Comparison of ENCODE assay signal across 14 mouse cellular contexts in the genomic region with DNA sequence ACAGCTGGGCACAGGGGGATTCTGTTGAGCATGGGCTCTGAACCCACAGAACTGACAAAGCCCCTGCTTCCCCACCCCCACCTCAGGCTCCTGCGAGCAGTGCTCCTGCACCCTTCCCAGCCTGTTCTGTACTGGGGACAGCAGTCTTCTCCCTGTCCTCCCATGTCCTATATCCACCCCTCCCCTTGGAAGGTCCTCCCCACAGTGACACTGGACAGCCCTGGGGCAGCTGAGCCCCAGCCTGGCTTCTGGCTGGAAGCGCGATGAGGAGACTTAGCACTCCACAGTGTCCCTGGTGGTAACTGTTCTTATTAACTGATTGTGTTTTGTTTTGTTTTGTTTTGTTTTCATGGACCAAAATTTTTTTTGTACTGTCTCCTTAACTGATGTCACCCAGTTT. TPM values are rescaled to one million over a fixed set of nuclear protein-coding genes. Genes with fewer than 3 reads are reported as not detected.
A peak's percentile ranks its signal among the peaks of the same experiment; 100 is the strongest.
DNase-seq lines count a peak whose midpoint lies in the region; ATAC-seq and TF ChIP-seq lines count a peak whose summit lies in the region.
"Had no signal": no experiment of that assay in that cellular context is flagged by ENCODE, and none has a peak within 500 bp of the region (broad histone marks: within the 10 kb centered on the region; RNA-seq: fewer than 3 reads in every experiment).

No protein-coding gene starts in this region.

- no peaks in the 10 kb centered on the region for H3K27me3 ChIP-seq in hindbrain, embryonic 10.5 days (ENCODE audit: insufficient read depth, poor library complexity, severe bottlenecking)
- no peaks in the 10 kb centered on the region for H3K27me3 ChIP-seq in hindbrain, embryonic 14.5 days (ENCODE audit: control insufficient read depth, insufficient read depth, low read length)
- H3K27me3 ChIP-seq in midbrain, embryonic 15.5 days (replicated peaks): no peaks in the 10 kb centered on the region

- H3K36me3 ChIP-seq in hindbrain, embryonic 10.5 days: peaks cover 99% of the 10 kb centered on the region
- peaks cover 76% of the 10 kb centered on the region for H3K36me3 ChIP-seq in hindbrain, embryonic 14.5 days (replicated peaks; ENCODE audit: control insufficient read depth, insufficient read depth)
- H3K36me3 ChIP-seq in midbrain, embryonic 15.5 days (replicated peaks): peaks cover 41% of the 10 kb centered on the region

- TF ChIP-seq POLR2A in cortical plate, adult 2 months (IDR thresholded peaks at IDR 0.05; ENCODE audit: extremely low read depth, insufficient read depth, low read length): no peak

- H3K4me3 ChIP-seq in hindbrain, embryonic 10.5 days: no peak overlapping the region
- no peak overlapping the region for H3K4me3 ChIP-seq in hindbrain, embryonic 14.5 days (replicated peaks; ENCODE audit: low read length)
- no peak overlapping the region for H3K4me3 ChIP-seq in cortical plate, adult 2 months (ENCODE audit: insufficient read depth, low read length)
- H3K4me3 ChIP-seq in midbrain, embryonic 15.5 days: no peak overlapping the region

- peaks cover 38% of the 10 kb centered on the region for H3K4me1 ChIP-seq in hindbrain, embryonic 10.5 days (replicated peaks)
- H3K4me1 ChIP-seq in hindbrain, embryonic 14.5 days (replicated peaks; ENCODE audit: control insufficient read depth, insufficient read depth, low read length): peaks cover 16% of the 10 kb centered on the region
- H3K4me1 ChIP-seq in cortical plate, adult 2 months (ENCODE audit: control insufficient read depth, insufficient read depth, low read length): peaks cover 12% of the 10 kb centered on the region
- peaks cover 12% of the 10 kb centered on the region for H3K4me1 ChIP-seq in midbrain, embryonic 15.5 days

- H3K27ac ChIP-seq in hindbrain, embryonic 10.5 days: 0 out of 2 replicates have a peak overlapping the region, but pooled peaks have one; percentile 0
- H3K27ac ChIP-seq in hindbrain, embryonic 14.5 days: no peak overlapping the region
- peak overlapping the region; percentile 24; the same call in 1 of the 2 replicates for H3K27ac ChIP-seq in cortical plate, adult 2 months (ENCODE audit: insufficient read depth, low read length)
- peak overlapping the region; percentile 67; the same call in 1 of the 2 replicates for H3K27ac ChIP-seq in midbrain, embryonic 15.5 days

- H3K9me3 ChIP-seq in hindbrain, embryonic 10.5 days: no peaks in the 10 kb centered on the region
- no peaks in the 10 kb centered on the region for H3K9me3 ChIP-seq in hindbrain, embryonic 14.5 days (ENCODE audit: control insufficient read depth, low read length)
- no peaks in the 10 kb centered on the region for H3K9me3 ChIP-seq in midbrain, embryonic 15.5 days

- no peak for ATAC-seq in hindbrain, embryonic 14.5 days (ENCODE audit: low FRiP score)
- no peak for ATAC-seq in midbrain, embryonic 15.5 days (replicated peaks)
- ATAC-seq: lung, postnatal 0 days had no signal

- no peak overlapping the region for H3K9ac ChIP-seq in hindbrain, embryonic 14.5 days
- no peak overlapping the region for H3K9ac ChIP-seq in midbrain, embryonic 15.5 days

- TF ChIP-seq CTCF in cortical plate, adult 2 months (IDR thresholded peaks at IDR 0.05; ENCODE audit: extremely low read depth, insufficient read depth, low read length): no peak

- WGBS in hindbrain, embryonic 10.5 days: 79% methylated on average over 3 of the region's 3 CpGs
- WGBS in hindbrain, embryonic 14.5 days: 61% methylated on average over 3 of the region's 3 CpGs
- WGBS in midbrain, embryonic 15.5 days: 86% methylated on average over 3 of the region's 3 CpGs

- DNase-seq in adrenal gland, postnatal 10 days: peak; percentile 57
- no peak for DNase-seq in adrenal gland, postnatal 4 days (ENCODE audit: low spot score in 2 of 2)
- no peak for DNase-seq in hindbrain, embryonic 10.5 days (ENCODE audit: low spot score)
- DNase-seq in hindbrain, embryonic 14.5 days (ENCODE audit: low spot score): no peak
- no peak for DNase-seq in Muller cell, postnatal 12 days (ENCODE audit: inconsistent ontology term)
- DNase-seq in thymus, postnatal 36 days: no peak
- DNase-seq: layer of hippocampus, postnatal 36 days; thymus, postnatal 4 days had no signal

- H3K4me2 ChIP-seq in hindbrain, embryonic 14.5 days (replicated peaks): no peak overlapping the region
- H3K4me2 ChIP-seq in midbrain, embryonic 15.5 days: no peak overlapping the region

RNA-seq across cellular contexts. Expression of a gene that starts 3.7 kb away (rescaled TPM):
- 1,000 to 10,000 TPM; 1,543 to 1,818 TPM for total RNA-seq in adrenal gland, postnatal 10 days (2021)
- 100 to 1,000 TPM; 259 to 304 TPM for total RNA-seq in adrenal gland, postnatal 4 days (2021)
- 0.54 and 0.78 TPM in 2 replicates for polyA plus RNA-seq in hindbrain, embryonic 10.5 days (2016; fragmentation: Nextera tagmentation; extraction: Ambion mirVana)
- polyA plus RNA-seq in hindbrain, embryonic 14.5 days (2014; fragmentation: Nextera tagmentation; extraction: Ambion mirVana): 2.0 and 2.2 TPM in 2 replicates
- polyA plus RNA-seq in cortical plate, adult 2 months (2012; rRNA removed): 55.3 and 60.4 TPM in 2 replicates
- 1.5 and 1.8 TPM in 2 replicates for polyA plus RNA-seq in midbrain, embryonic 15.5 days (2015; fragmentation: Nextera tagmentation; extraction: Ambion mirVana)

RNA-seq across cellular contexts. Expression of a gene that starts 8.3 kb away (rescaled TPM):
- total RNA-seq in adrenal gland, postnatal 10 days (2021): 10 to 100 TPM; 10.9 to 24.6 TPM
- total RNA-seq in adrenal gland, postnatal 4 days (2021): 10 to 100 TPM; 34.8 to 45.6 TPM
- not detected in 2 replicates for polyA plus RNA-seq in hindbrain, embryonic 10.5 days (2016; fragmentation: Nextera tagmentation; extraction: Ambion mirVana)
- polyA plus RNA-seq in hindbrain, embryonic 14.5 days (2014; fragmentation: Nextera tagmentation; extraction: Ambion mirVana): not detected in 2 replicates
- polyA plus RNA-seq in cortical plate, adult 2 months (2012; rRNA removed): 1.3 and 1.8 TPM in 2 replicates
- polyA plus RNA-seq in midbrain, embryonic 15.5 days (2015; fragmentation: Nextera tagmentation; extraction: Ambion mirVana): not detected in 2 replicates
- total RNA-seq: hematopoietic stem cell, adult 5-6 weeks had no signal
- polyA plus RNA-seq: embryonic facial prominence, embryonic 11.5 days; kidney, embryonic 16.5 days had no signal

RNA-seq across cellular contexts. Expression of a gene that starts 11.6 kb away (rescaled TPM):
- 10 to 100 TPM; 47.1 to 49.6 TPM for total RNA-seq in adrenal gland, postnatal 10 days (2021)
- total RNA-seq in adrenal gland, postnatal 4 days (2021): 100 to 1,000 TPM in 1 of 2 experiments, 10 to 100 TPM in 1; 94.9 to 103 TPM
- 101 and 118 TPM in 2 replicates for polyA plus RNA-seq in hindbrain, embryonic 10.5 days (2016; fragmentation: Nextera tagmentation; extraction: Ambion mirVana)
- 93.2 and 107 TPM in 2 replicates for polyA plus RNA-seq in hindbrain, embryonic 14.5 days (2014; fragmentation: Nextera tagmentation; extraction: Ambion mirVana)
- polyA plus RNA-seq in cortical plate, adult 2 months (2012; rRNA removed): 150 and 157 TPM in 2 replicates
- polyA plus RNA-seq in midbrain, embryonic 15.5 days (2015; fragmentation: Nextera tagmentation; extraction: Ambion mirVana): 114 and 119 TPM in 2 replicates

RNA-seq across cellular contexts. Expression of a gene that starts 11.8 kb away (rescaled TPM):
- total RNA-seq in adrenal gland, postnatal 10 days (2021): 100 to 1,000 TPM; 178 to 185 TPM
- 100 to 1,000 TPM; 171 to 192 TPM for total RNA-seq in adrenal gland, postnatal 4 days (2021)
- polyA plus RNA-seq in hindbrain, embryonic 10.5 days (2016; fragmentation: Nextera tagmentation; extraction: Ambion mirVana): 152 and 174 TPM in 2 replicates
- 182 and 202 TPM in 2 replicates for polyA plus RNA-seq in hindbrain, embryonic 14.5 days (2014; fragmentation: Nextera tagmentation; extraction: Ambion mirVana)
- 226 and 237 TPM in 2 replicates for polyA plus RNA-seq in cortical plate, adult 2 months (2012; rRNA removed)
- polyA plus RNA-seq in midbrain, embryonic 15.5 days (2015; fragmentation: Nextera tagmentation; extraction: Ambion mirVana): 150 and 157 TPM in 2 replicates

RNA-seq across cellular contexts. Expression of a gene that starts 43.4 kb away (rescaled TPM):
- total RNA-seq in adrenal gland, postnatal 10 days (2021): 1 to 10 TPM in 1 of 2 experiments, under 1 TPM in 1; 0.75 to 1.5 TPM
- 1 to 10 TPM; 1.4 to 1.5 TPM for total RNA-seq in adrenal gland, postnatal 4 days (2021)
- 12.6 and 29.0 TPM in 2 replicates for polyA plus RNA-seq in hindbrain, embryonic 10.5 days (2016; fragmentation: Nextera tagmentation; extraction: Ambion mirVana)
- 49.7 and 51.7 TPM in 2 replicates for polyA plus RNA-seq in hindbrain, embryonic 14.5 days (2014; fragmentation: Nextera tagmentation; extraction: Ambion mirVana)
- 54.1 and 59.0 TPM in 2 replicates for polyA plus RNA-seq in cortical plate, adult 2 months (2012; rRNA removed)
- polyA plus RNA-seq in midbrain, embryonic 15.5 days (2015; fragmentation: Nextera tagmentation; extraction: Ambion mirVana): 64.0 and 65.9 TPM in 2 replicates
- total RNA-seq: hematopoietic stem cell, adult 5-6 weeks had no signal

Comparison
In these comparisons a context has a peak if more than half of its experiments do, and no peak if none do; other contexts are left out.
1. RNA of a gene that starts 3.7 kb away (polyA plus RNA-seq): 55.3 to 60.4 TPM in cortical plate, adult 2 months; 2.0 to 2.2 TPM in hindbrain, embryonic 14.5 days, 1.5 to 1.8 TPM in midbrain, embryonic 15.5 days and 0.54 to 0.78 TPM in hindbrain, embryonic 10.5 days; every median in the first group is over 10 times any median in the second.